Mouse (Mus musculus) forebrain, embryonic 16.5 days (tissue): Measurements from ENCODE around the gene Ppp1r1a. TPM values are rescaled to one million over a fixed set of nuclear protein-coding genes. Genes with fewer than 3 reads are reported as not detected.

Experiments
- ATAC-seq: fragments of 200-750 bp; cut with Nextera tagmentation; 2 replicates; pipeline ENCODE4 v1.8.0; 2017; ENCODE audit warnings: mild to moderate bottlenecking, moderate library complexity
- H3K27ac ChIP-seq: fragments of 300-500 bp; sonication (generic); 2 replicates; pipeline ENCODE4 v1.5.1; 2014; ENCODE audit warnings: low read length, control low read depth
- H3K27me3 ChIP-seq: fragments of 300-500 bp; sonication (generic); replicated peaks from 2 replicates; pipeline ENCODE4 v1.6.1; 2014; ENCODE audit warnings: low read length; ENCODE audit not compliant: control insufficient read depth, insufficient read depth
- H3K36me3 ChIP-seq: fragments of 300-500 bp; sonication (generic); 2 replicates; pipeline ENCODE4 v1.6.1; 2014; ENCODE audit not compliant: control insufficient read depth, insufficient read depth
- H3K4me1 ChIP-seq: fragments of 300-500 bp; sonication (generic); replicated peaks from 2 replicates; pipeline ENCODE4 v1.6.1; 2014; ENCODE audit warnings: low read length; ENCODE audit not compliant: control insufficient read depth, insufficient read depth
- H3K4me2 ChIP-seq: fragments of 300-500 bp; sonication (generic); 2 replicates; pipeline ENCODE4 v1.6.1; 2014; ENCODE audit warnings: mild to moderate bottlenecking, low read length, control low read depth
- H3K4me3 ChIP-seq: fragments of 300-500 bp; sonication (generic); replicated peaks from 2 replicates; pipeline ENCODE4 v1.5.1; 2014; ENCODE audit warnings: mild to moderate bottlenecking, low read length, control low read depth
- H3K9ac ChIP-seq: fragments of 300-500 bp; sonication (generic); replicated peaks from 2 replicates; pipeline ENCODE4 v1.6.1; 2014; ENCODE audit warnings: low read depth, low read length, control low read depth
- H3K9me3 ChIP-seq: fragments of 300-500 bp; sonication (generic); 2 replicates; pipeline ENCODE4 v1.6.1; 2016; ENCODE audit warnings: low read length; ENCODE audit not compliant: control insufficient read depth
- WGBS: fragments of 180-500 bp; shearing (Covaris S2); extraction: QIAGEN DNeasy Blood & Tissue Kit; methylation state at CpG from one replicate; pipeline ENCODE4 v1.1.7; 2014; 5-methylcytosine and 5-hydroxymethylcytosine counted together
- polyA plus RNA-seq: library from polyadenylated mRNA; unstranded; fragments of >200 nt; fragmentation: Nextera tagmentation; extraction: Ambion mirVana; gene quantifications from 2 replicates; pipeline ENCODE4 v1.2.1, GENCODE M21; 2015

Gene Ppp1r1a
- polyA plus RNA-seq, 1 experiment from 2014 or later: 108 TPM

- H3K27ac ChIP-seq: peak within 1 kb of the TSS; percentile 60; the same call in 1 of the 2 replicates
- ATAC-seq: peak; percentile 91
- 2% methylated on average over 38 of the region's 63 CpGs for WGBS
- H3K9ac ChIP-seq: peak within 1 kb of the TSS; percentile 88
- H3K9me3 ChIP-seq: no peaks in the 10 kb centered on the region
- peak within 1 kb of the TSS; percentile 82 for H3K4me3 ChIP-seq
- H3K27me3 ChIP-seq: no peaks in the 10 kb centered on the region
- H3K4me1 ChIP-seq: peaks cover 20% of the 10 kb centered on the region
- no peaks in the 10 kb centered on the region for H3K36me3 ChIP-seq
- peak within 1 kb of the TSS; percentile 86 for H3K4me2 ChIP-seq
Measured at GRCm38 (mm10) chr15:103502435-103503250, 35.2 kb downstream of the Ppp1r1a start, which contains the start of gene Pde1b. Gene Pde1b, plus strand, starts transcription at chr15:103503034.

GRCm38 (mm10) chr15:103501186-103501585 is 36.6 kb downstream of the Ppp1r1a start:
- Histone ChIP-seq H3K9me3 (no peaks in the 10 kb centered on the region), H3K27me3 (no peaks in the 10 kb centered on the region), H3K36me3 (no peaks in the 10 kb centered on the region), H3K9ac (no peak overlapping the region), H3K4me2 (no peak overlapping the region), H3K4me1 (peaks cover 20% of the 10 kb centered on the region), H3K27ac (no peak overlapping the region), H3K4me3 (no peak overlapping the region)
- ATAC-seq: no peak
- 64% methylated on average over 2 of the region's 2 CpGs for WGBS

- Histone ChIP-seq H3K4me3 (no peak overlapping the region), H3K4me1 (peaks cover 20% of the 10 kb centered on the region), H3K9me3 (no peaks in the 10 kb centered on the region), H3K36me3 (no peaks in the 10 kb centered on the region), H3K4me2 (no peak overlapping the region), H3K27ac (no peak overlapping the region), H3K27me3 (no peaks in the 10 kb centered on the region), H3K9ac (no peak overlapping the region)
- no peak for ATAC-seq
- 73% methylated on average over 1 of the region's 1 CpGs for WGBS
Measured at GRCm38 (mm10) chr15:103500723-103501122, 37.1 kb downstream of the Ppp1r1a start.

GRCm38 (mm10) chr15:103498157-103498556 is 39.6 kb downstream of the Ppp1r1a start:
- WGBS: 32% methylated on average over 3 of the region's 3 CpGs
- H3K9ac ChIP-seq: no peak overlapping the region
- 0 out of 2 replicates have a peak, but pooled peaks cover 7% of the 10 kb centered on the region for H3K4me1 ChIP-seq
- H3K27ac ChIP-seq: no peak overlapping the region
- H3K36me3 ChIP-seq: no peaks in the 10 kb centered on the region
- H3K27me3 ChIP-seq: no peaks in the 10 kb centered on the region
- no peak overlapping the region for H3K4me2 ChIP-seq
- no peaks in the 10 kb centered on the region for H3K9me3 ChIP-seq
- ATAC-seq: no peak
- H3K4me3 ChIP-seq: no peak overlapping the region

- H3K36me3 ChIP-seq: no peaks in the 10 kb centered on the region
- no peak overlapping the region for H3K4me3 ChIP-seq
- H3K9me3 ChIP-seq: no peaks in the 10 kb centered on the region
- H3K4me2 ChIP-seq: no peak overlapping the region
- no peak overlapping the region for H3K9ac ChIP-seq
- no peak overlapping the region for H3K27ac ChIP-seq
- WGBS: 44% methylated on average over 10 of the region's 10 CpGs
- no peak for ATAC-seq
- H3K4me1 ChIP-seq: 0 out of 2 replicates have a peak, but pooled peaks cover 2% of the 10 kb centered on the region
- no peaks in the 10 kb centered on the region for H3K27me3 ChIP-seq
Measured at GRCm38 (mm10) chr15:103496204-103497140, 41.3 kb downstream of the Ppp1r1a start.

- H3K4me3 ChIP-seq: no peak overlapping the region
- ATAC-seq: no peak
- no peaks in the 10 kb centered on the region for H3K9me3 ChIP-seq
- no peak overlapping the region for H3K9ac ChIP-seq
- H3K4me1 ChIP-seq: peaks cover 9% of the 10 kb centered on the region; the same call in 1 of the 2 replicates
- WGBS: 33% methylated on average over 4 of the region's 4 CpGs
- H3K4me2 ChIP-seq: no peak overlapping the region
- no peaks in the 10 kb centered on the region for H3K27me3 ChIP-seq
- H3K36me3 ChIP-seq: no peaks in the 10 kb centered on the region
- H3K27ac ChIP-seq: no peak overlapping the region
Measured at GRCm38 (mm10) chr15:103488336-103488735, 49.5 kb downstream of the Ppp1r1a start.

- WGBS: 58% methylated on average over 1 of the region's 1 CpGs
- Histone ChIP-seq H3K27ac (no peak overlapping the region), H3K36me3 (no peaks in the 10 kb centered on the region), H3K4me3 (no peak overlapping the region), H3K4me2 (no peak overlapping the region), H3K4me1 (peaks cover 9% of the 10 kb centered on the region; the same call in 1 of the 2 replicates), H3K9me3 (no peaks in the 10 kb centered on the region), H3K27me3 (no peaks in the 10 kb centered on the region), H3K9ac (no peak overlapping the region)
- no peak for ATAC-seq
Measured at GRCm38 (mm10) chr15:103486658-103487057, 51.1 kb downstream of the Ppp1r1a start.

- no peak for ATAC-seq
- H3K4me1 ChIP-seq: peaks cover 9% of the 10 kb centered on the region; the same call in 1 of the 2 replicates
- no peaks in the 10 kb centered on the region for H3K27me3 ChIP-seq
- WGBS: 51% methylated on average over 3 of the region's 3 CpGs
- H3K4me3 ChIP-seq: no peak overlapping the region
- H3K36me3 ChIP-seq: no peaks in the 10 kb centered on the region
- H3K9me3 ChIP-seq: no peaks in the 10 kb centered on the region
- no peak overlapping the region for H3K4me2 ChIP-seq
- no peak overlapping the region for H3K9ac ChIP-seq
- H3K27ac ChIP-seq: no peak overlapping the region
Measured at GRCm38 (mm10) chr15:103485106-103485505, 52.7 kb downstream of the Ppp1r1a start.

GRCm38 (mm10) chr15:103484490-103484889 is 53.3 kb downstream of the Ppp1r1a start:
- Histone ChIP-seq H3K4me1 (peaks cover 9% of the 10 kb centered on the region; the same call in 1 of the 2 replicates), H3K9me3 (no peaks in the 10 kb centered on the region), H3K27ac (no peak overlapping the region), H3K36me3 (no peaks in the 10 kb centered on the region), H3K9ac (no peak overlapping the region), H3K27me3 (no peaks in the 10 kb centered on the region), H3K4me3 (no peak overlapping the region), H3K4me2 (no peak overlapping the region)
- no peak for ATAC-seq
- WGBS: 49% methylated on average over 2 of the region's 2 CpGs
